Mouse (Mus musculus) forebrain, embryonic 11.5 days (tissue): ENCODE measurements around the gene Zfhx3. TPM values are rescaled to one million over a fixed set of nuclear protein-coding genes. Genes with fewer than 3 reads are reported as not detected.

Source experiments
- ATAC-seq: fragments of 200-750 bp; cut with Nextera tagmentation; replicated peaks from 2 replicates; pipeline ENCODE4 v1.8.0; 2017; ENCODE audit warnings: moderate TSS enrichment; ENCODE audit not compliant: low FRiP score
- DNase-seq: peaks from one replicate; pipeline ENCODE4 v3.0.0-alpha.2; 2017; ENCODE audit warnings: low spot score
- H3K27ac ChIP-seq: fragments of 300-500 bp; sonication (generic); 2 replicates; pipeline ENCODE4 v1.5.1; 2014; ENCODE audit warnings: low read depth, low read length
- H3K27me3 ChIP-seq: fragments of 300-500 bp; sonication (generic); 2 replicates; pipeline ENCODE4 v1.6.1; 2014; ENCODE audit warnings: mild to moderate bottlenecking, low read length, mixed read lengths; ENCODE audit not compliant: control insufficient read depth, insufficient read depth
- H3K36me3 ChIP-seq: fragments of 300-500 bp; sonication (generic); 2 replicates; pipeline ENCODE4 v1.6.1; 2014; ENCODE audit warnings: mild to moderate bottlenecking, low read length, moderate library complexity, mixed read lengths; ENCODE audit not compliant: control insufficient read depth, insufficient read depth
- H3K4me1 ChIP-seq: fragments of 300-500 bp; sonication (generic); replicated peaks from 2 replicates; pipeline ENCODE4 v1.6.1; 2014; ENCODE audit warnings: low read length, mixed read lengths; ENCODE audit not compliant: control insufficient read depth, insufficient read depth
- H3K4me2 ChIP-seq: fragments of 300-500 bp; sonication (generic); 2 replicates; pipeline ENCODE4 v1.6.1; 2014; ENCODE audit warnings: low read depth, mild to moderate bottlenecking, low read length, moderate library complexity, mixed read lengths; ENCODE audit not compliant: severe bottlenecking
- H3K4me3 ChIP-seq: fragments of 300-500 bp; sonication (generic); 2 replicates; pipeline ENCODE4 v1.5.1; 2014; ENCODE audit warnings: low read depth, low read length
- H3K9ac ChIP-seq: fragments of 300-500 bp; sonication (generic); 2 replicates; pipeline ENCODE4 v1.6.1; 2014; ENCODE audit warnings: low read length
- H3K9me3 ChIP-seq: fragments of 300-500 bp; sonication (generic); 2 replicates; pipeline ENCODE4 v1.6.1; 2016; ENCODE audit warnings: low read length, mixed read lengths; ENCODE audit not compliant: control insufficient read depth
- WGBS: fragments of 180-500 bp; shearing (Covaris S2); extraction: QIAGEN DNeasy Blood & Tissue Kit; methylation state at CpG from one replicate; pipeline ENCODE4 v1.1.7; 2014; 5-methylcytosine and 5-hydroxymethylcytosine counted together
- polyA plus RNA-seq: library from polyadenylated mRNA; unstranded; fragments of >200 nt; fragmentation: Nextera tagmentation; extraction: Ambion mirVana; gene quantifications from 2 replicates; pipeline ENCODE4 v1.2.1, GENCODE M21; 2014

Zfhx3 gene
- polyA plus RNA-seq, 1 experiment from 2014 or later = 22.9 TPM

GRCm38 (mm10) chr8:108634282-108634681, 691.8 kb downstream of the Zfhx3 start:
- Histone ChIP-seq H3K9ac (no peak overlapping the region), H3K27me3 (no peaks in the 10 kb centered on the region), H3K4me3 (no peak overlapping the region), H3K36me3 (no peaks in the 10 kb centered on the region), H3K9me3 (no peaks in the 10 kb centered on the region; the same call in 1 of the 2 replicates), H3K4me2 (no peak overlapping the region), H3K27ac (no peak overlapping the region), H3K4me1 (no peaks in the 10 kb centered on the region)
- DNase-seq (no peak), ATAC-seq (no peak)
- WGBS = 59% methylated on average over 3 of the region's 3 CpGs

GRCm38 (mm10) chr8:108637887-108638286, 695.4 kb downstream of the Zfhx3 start:
- no peaks in the 10 kb centered on the region; the same call in 1 of the 2 replicates for H3K9me3 ChIP-seq
- DNase-seq (no peak), ATAC-seq (no peak)
- H3K4me2 ChIP-seq = no peak overlapping the region
- 93% methylated on average over 2 of the region's 2 CpGs for WGBS
- no peak overlapping the region for H3K9ac ChIP-seq
- no peak overlapping the region for H3K27ac ChIP-seq
- no peaks in the 10 kb centered on the region for H3K4me1 ChIP-seq
- no peaks in the 10 kb centered on the region for H3K36me3 ChIP-seq
- no peaks in the 10 kb centered on the region for H3K27me3 ChIP-seq
- no peak overlapping the region for H3K4me3 ChIP-seq

GRCm38 (mm10) chr8:108645660-108646059, 703.2 kb downstream of the Zfhx3 start:
- H3K4me2 ChIP-seq = no peak overlapping the region
- H3K27me3 ChIP-seq = no peaks in the 10 kb centered on the region
- H3K27ac ChIP-seq = no peak overlapping the region
- 71% methylated on average over 3 of the region's 3 CpGs for WGBS
- H3K4me1 ChIP-seq = no peaks in the 10 kb centered on the region
- H3K4me3 ChIP-seq = no peak overlapping the region
- H3K9me3 ChIP-seq = no peaks in the 10 kb centered on the region
- ATAC-seq (no peak), DNase-seq (no peak)
- no peak overlapping the region for H3K9ac ChIP-seq
- H3K36me3 ChIP-seq = no peaks in the 10 kb centered on the region

GRCm38 (mm10) chr8:108647556-108647955, 705.1 kb downstream of the Zfhx3 start:
- 58% methylated on average over 8 of the region's 8 CpGs for WGBS
- no peak overlapping the region for H3K27ac ChIP-seq
- ATAC-seq = no peak
- H3K9ac ChIP-seq = no peak overlapping the region
- no peaks in the 10 kb centered on the region for H3K27me3 ChIP-seq
- no peaks in the 10 kb centered on the region for H3K9me3 ChIP-seq
- H3K4me3 ChIP-seq = no peak overlapping the region
- no peak overlapping the region for H3K4me2 ChIP-seq
- DNase-seq = no peak
- no peaks in the 10 kb centered on the region for H3K36me3 ChIP-seq
- no peaks in the 10 kb centered on the region for H3K4me1 ChIP-seq

GRCm38 (mm10) chr8:108648993-108649392, 706.5 kb downstream of the Zfhx3 start:
- no peaks in the 10 kb centered on the region for H3K4me1 ChIP-seq
- DNase-seq (no peak), ATAC-seq (no peak)
- no peaks in the 10 kb centered on the region for H3K36me3 ChIP-seq
- H3K4me3 ChIP-seq = no peak overlapping the region
- H3K4me2 ChIP-seq = no peak overlapping the region
- no peak overlapping the region for H3K27ac ChIP-seq
- H3K9me3 ChIP-seq = no peaks in the 10 kb centered on the region
- no peak overlapping the region for H3K9ac ChIP-seq
- 91% methylated on average over 6 of the region's 6 CpGs for WGBS
- H3K27me3 ChIP-seq = no peaks in the 10 kb centered on the region

GRCm38 (mm10) chr8:108650837-108651236, 708.4 kb downstream of the Zfhx3 start:
- H3K4me2 ChIP-seq = no peak overlapping the region
- H3K9ac ChIP-seq = no peak overlapping the region
- no peaks in the 10 kb centered on the region for H3K36me3 ChIP-seq
- no peak overlapping the region for H3K27ac ChIP-seq
- WGBS = 94% methylated on average over 8 of the region's 8 CpGs
- ATAC-seq (no peak), DNase-seq (no peak)
- H3K9me3 ChIP-seq = no peaks in the 10 kb centered on the region
- H3K27me3 ChIP-seq = no peaks in the 10 kb centered on the region
- H3K4me3 ChIP-seq = no peak overlapping the region
- no peaks in the 10 kb centered on the region for H3K4me1 ChIP-seq

- 32% methylated on average over 5 of the region's 5 CpGs for WGBS
These were observed 719.1 kb downstream of the Zfhx3 start for GRCm38 (mm10) chr8:108661486-108662093.

GRCm38 (mm10) chr8:108662766-108663165, 720.3 kb downstream of the Zfhx3 start:
- H3K4me2 ChIP-seq = no peak overlapping the region
- DNase-seq (no peak), ATAC-seq (no peak)
- no peak overlapping the region for H3K9ac ChIP-seq
- WGBS = 84% methylated on average over 3 of the region's 3 CpGs
- H3K4me1 ChIP-seq = no peaks in the 10 kb centered on the region
- no peaks in the 10 kb centered on the region for H3K27me3 ChIP-seq
- no peaks in the 10 kb centered on the region for H3K36me3 ChIP-seq
- no peak overlapping the region for H3K4me3 ChIP-seq
- H3K9me3 ChIP-seq = no peaks in the 10 kb centered on the region
- no peak overlapping the region for H3K27ac ChIP-seq

More at GRCm38 (mm10) chr8:108661486-108662093, 719.1 kb downstream of the Zfhx3 start:
- H3K27ac ChIP-seq = no peak overlapping the region
- no peaks in the 10 kb centered on the region for H3K4me1 ChIP-seq
- no peak overlapping the region for H3K4me3 ChIP-seq
- no peaks in the 10 kb centered on the region for H3K36me3 ChIP-seq
- ATAC-seq (no peak), DNase-seq (no peak)
- no peak overlapping the region; the same call in 1 of the 2 replicates for H3K9ac ChIP-seq
- no peaks in the 10 kb centered on the region for H3K27me3 ChIP-seq
- H3K4me2 ChIP-seq = no peak overlapping the region
- H3K9me3 ChIP-seq = no peaks in the 10 kb centered on the region

- no peak overlapping the region for H3K4me2 ChIP-seq
- H3K4me3 ChIP-seq = no peak overlapping the region
- WGBS = 86% methylated on average over 11 of the region's 11 CpGs
- no peak overlapping the region for H3K27ac ChIP-seq
- no peaks in the 10 kb centered on the region for H3K27me3 ChIP-seq
- DNase-seq (no peak), ATAC-seq (no peak)
- H3K9ac ChIP-seq = no peak overlapping the region
- H3K36me3 ChIP-seq = no peaks in the 10 kb centered on the region
- H3K4me1 ChIP-seq = no peaks in the 10 kb centered on the region
- no peaks in the 10 kb centered on the region for H3K9me3 ChIP-seq
These were observed 729.6 kb downstream of the Zfhx3 start for GRCm38 (mm10) chr8:108671939-108672515.
